Mouse (Mus musculus) MEL (cell line): ENCODE measurements around the gene Azi2. TPM values are rescaled to one million over a fixed set of nuclear protein-coding genes. Genes with fewer than 3 reads are reported as not detected.

ENCODE experiments used
- DNase-seq: peaks from one replicate; pipeline ENCODE4 v3.0.0; 2011; ENCODE audit warnings: low read depth, low spot score
- H3K27ac ChIP-seq: 2 replicates; pipeline ENCODE4 v1.5.1; 2012; ENCODE audit warnings: low read depth, mild to moderate bottlenecking, control low read depth, low read length, moderate library complexity; ENCODE audit not compliant: control insufficient read depth
- H3K27me3 ChIP-seq, 2 experiments: fragments of 150-350 bp in 1 of 2; sonication (generic) in 1 of 2; 2 replicates each; pipeline ENCODE4 v1.6.1; 2012; ENCODE audit warnings: low read length in 2 of 2, mild to moderate bottlenecking in 2 of 2, improper control_type of control experiment in 1 of 2, moderate library complexity in 1 of 2; ENCODE audit not compliant: insufficient read depth in 2 of 2, control insufficient read depth in 1 of 2
- H3K36me3 ChIP-seq, 2 experiments: 2 replicates each; pipeline ENCODE4 v1.6.1; 2012 to 2014; ENCODE audit warnings: low read length in 2 of 2, improper control_type of control experiment in 1 of 2, inconsistent platforms in 1 of 2, mild to moderate bottlenecking in 1 of 2; ENCODE audit not compliant: insufficient read depth in 2 of 2, control insufficient read depth in 1 of 2
- H3K4me1 ChIP-seq, 2 experiments: fragments of 150-350 bp in 1 of 2; sonication (generic) in 1 of 2; 2 replicates each; pipeline ENCODE4 v1.6.1; 2012; ENCODE audit warnings: low read length in 2 of 2, improper control_type of control experiment in 1 of 2, mild to moderate bottlenecking in 1 of 2; ENCODE audit not compliant: insufficient read depth in 2 of 2, control insufficient read depth in 1 of 2
- H3K4me3 ChIP-seq, 2 experiments: fragments of 150-350 bp in 1 of 2; sonication (generic) in 1 of 2; 2 replicates each; pipeline ENCODE4 v1.5.1; 2012; ENCODE audit warnings: low read depth in 2 of 2, low read length in 2 of 2, mild to moderate bottlenecking in 2 of 2, moderate library complexity in 2 of 2, control low read depth in 1 of 2, improper control_type of control experiment in 1 of 2; ENCODE audit not compliant: control insufficient read depth in 1 of 2, insufficient read depth in 1 of 2
- H3K79me2 ChIP-seq: 2 replicates; pipeline ENCODE4 v1.6.1; 2012; ENCODE audit warnings: mild to moderate bottlenecking, low read length, moderate library complexity; ENCODE audit not compliant: control insufficient read depth, poor library complexity, insufficient read depth
- H3K9ac ChIP-seq: 2 replicates; pipeline ENCODE4 v1.6.1; 2012; ENCODE audit warnings: low read depth, mild to moderate bottlenecking, control low read depth, low read length, moderate library complexity; ENCODE audit not compliant: control insufficient read depth, poor library complexity, severe bottlenecking
- H3K9me3 ChIP-seq: fragments of 150-350 bp; sonication (generic); replicated peaks from 2 replicates; pipeline ENCODE4 v1.6.1; 2012; ENCODE audit warnings: mild to moderate bottlenecking, low read length, improper control_type of control experiment, moderate library complexity; ENCODE audit not compliant: insufficient read depth
- BHLHE40 ChIP-seq: IDR thresholded peaks from 2 replicates; pipeline ENCODE4 v1.6.1; 2012; ENCODE audit warnings: low read depth, mild to moderate bottlenecking, inconsistent platforms, low read length, improper control_type of control experiment, borderline replicate concordance
- CHD1 ChIP-seq: IDR thresholded peaks from 2 replicates; pipeline ENCODE4 v1.6.1; 2012; ENCODE audit warnings: low read depth, mild to moderate bottlenecking, inconsistent platforms, low read length, improper control_type of control experiment
- CHD2 ChIP-seq: IDR thresholded peaks from 2 replicates; pipeline ENCODE4 v1.6.1; 2011; ENCODE audit warnings: low read length, improper control_type of control experiment
- CTCF ChIP-seq, 3 experiments: IDR thresholded peaks in 2 of 3; conservative IDR thresholded peaks in 1 of 3; 2 replicates each; pipeline ENCODE4 v1.5.1; 2011 to 2012; ENCODE audit warnings: low read length in 3 of 3, low read depth in 2 of 3, mild to moderate bottlenecking in 2 of 3, improper control_type of control experiment in 1 of 3, inconsistent platforms in 1 of 3, mixed read lengths in 1 of 3, moderate library complexity in 1 of 3; ENCODE audit not compliant: control insufficient read depth in 1 of 3, insufficient read depth in 1 of 3, poor library complexity in 1 of 3, severe bottlenecking in 1 of 3
- ELF1 ChIP-seq: IDR thresholded peaks from 2 replicates; pipeline ENCODE4 v1.6.1; 2014; ENCODE audit warnings: low read depth, mild to moderate bottlenecking, inconsistent platforms, low read length, improper control_type of control experiment, moderate library complexity
- EP300 ChIP-seq, 2 experiments: IDR thresholded peaks; 2 replicates each; pipeline ENCODE4 v1.6.1; 2011; ENCODE audit warnings: improper control_type of control experiment in 2 of 2, low read length in 2 of 2, low read depth in 1 of 2, mild to moderate bottlenecking in 1 of 2
- ETS1 ChIP-seq: IDR thresholded peaks from 2 replicates; pipeline ENCODE4 v1.6.1; 2012; ENCODE audit warnings: low read depth, mild to moderate bottlenecking, inconsistent platforms, low read length, improper control_type of control experiment, moderate library complexity
- GABPA ChIP-seq: IDR thresholded peaks from 2 replicates; pipeline ENCODE4 v1.6.1; 2012; ENCODE audit warnings: low read depth, mild to moderate bottlenecking, inconsistent platforms, low read length, improper control_type of control experiment, moderate library complexity
- GATA1 ChIP-seq: IDR thresholded peaks from 2 replicates; pipeline ENCODE4 v1.6.1; 2011; ENCODE audit warnings: low read depth, low read length, improper control_type of control experiment
- JUND ChIP-seq: IDR thresholded peaks from 2 replicates; pipeline ENCODE4 v1.6.1; 2011; ENCODE audit warnings: low read depth, mild to moderate bottlenecking, improper control_type of control experiment, low read length
- MAFK ChIP-seq: IDR thresholded peaks from 2 replicates; pipeline ENCODE4 v1.6.1; 2011; ENCODE audit warnings: low read depth, mild to moderate bottlenecking, low read length, improper control_type of control experiment, borderline replicate concordance
- MAX ChIP-seq: IDR thresholded peaks from 2 replicates; pipeline ENCODE4 v1.6.1; 2011; ENCODE audit warnings: low read length, improper control_type of control experiment
- MAZ ChIP-seq: IDR thresholded peaks from 2 replicates; pipeline ENCODE4 v1.6.1; 2012; ENCODE audit warnings: low read depth, mild to moderate bottlenecking, inconsistent platforms, low read length, improper control_type of control experiment
- MYB ChIP-seq: IDR thresholded peaks from 2 replicates; pipeline ENCODE4 v1.6.1; 2011; ENCODE audit warnings: mild to moderate bottlenecking, low read depth, low read length, improper control_type of control experiment
- NELFE ChIP-seq: IDR thresholded peaks from 2 replicates; pipeline ENCODE4 v1.6.1; 2011; ENCODE audit warnings: low read depth, low read length, improper control_type of control experiment
- NRF1 ChIP-seq: IDR thresholded peaks from 2 replicates; pipeline ENCODE4 v1.6.1; 2014; ENCODE audit warnings: low read depth, mild to moderate bottlenecking, inconsistent platforms, low read length, improper control_type of control experiment, moderate library complexity; ENCODE audit not compliant: poor library complexity, insufficient read depth, severe bottlenecking
- POLR2AphosphoS5 ChIP-seq: IDR thresholded peaks from 2 replicates; pipeline ENCODE4 v1.6.1; 2012; ENCODE audit warnings: low read depth, borderline replicate concordance, mild to moderate bottlenecking, inconsistent platforms, low read length, moderate library complexity, mixed read lengths
- RCOR1 ChIP-seq: IDR thresholded peaks from 2 replicates; pipeline ENCODE4 v1.6.1; 2012; ENCODE audit warnings: low read depth, mild to moderate bottlenecking, inconsistent platforms, low read length, improper control_type of control experiment
- SIN3A ChIP-seq: IDR thresholded peaks from 2 replicates; pipeline ENCODE4 v1.6.1; 2012; ENCODE audit warnings: low read length, improper control_type of control experiment, inconsistent platforms
- SMC3 ChIP-seq: IDR thresholded peaks from 2 replicates; pipeline ENCODE4 v1.6.1; 2011; ENCODE audit warnings: low read depth, low read length, improper control_type of control experiment
- TAL1 ChIP-seq: IDR thresholded peaks from 2 replicates; pipeline ENCODE4 v1.6.1; 2012; ENCODE audit warnings: mild to moderate bottlenecking, inconsistent platforms, low read length, moderate library complexity, mixed read lengths
- TBP ChIP-seq: IDR thresholded peaks from 2 replicates; pipeline ENCODE4 v1.8.0; 2011; ENCODE audit warnings: low read depth, low read length, improper control_type of control experiment
- TCF12 ChIP-seq: IDR thresholded peaks from 2 replicates; pipeline ENCODE4 v1.6.1; 2014; ENCODE audit warnings: low read depth, mild to moderate bottlenecking, inconsistent platforms, low read length, improper control_type of control experiment, moderate library complexity
- UBTF ChIP-seq: IDR thresholded peaks from 2 replicates; pipeline ENCODE4 v1.6.1; 2012; ENCODE audit warnings: low read depth, mild to moderate bottlenecking, inconsistent platforms, low read length, improper control_type of control experiment, moderate library complexity, borderline replicate concordance; ENCODE audit not compliant: insufficient read depth
- ZNF384 ChIP-seq: IDR thresholded peaks from 2 replicates; pipeline ENCODE4 v1.6.1; 2012; ENCODE audit warnings: low read depth, mild to moderate bottlenecking, inconsistent platforms, low read length, improper control_type of control experiment
- polyA plus RNA-seq, 2 experiments: library from polyadenylated mRNA; stranded (reverse) in 1 of 2; unstranded in 1 of 2; fragments of >175 nt in 1 of 2; fragments of >200 nt in 1 of 2; gene quantifications; 2 replicates each; pipeline versions ENCODE4 v1.2.1 to v1.2.4; 2012; ENCODE audit warnings: low replicate concordance in 2 of 2, low read depth in 1 of 2; ENCODE audit not compliant: insufficient read length in 2 of 2, insufficient read depth in 1 of 2, missing spikeins in 1 of 2
- total RNA-seq: library from RNA; depleted of rRNA; stranded (reverse); fragments of 300-350 nt; gene quantifications from 2 replicates; pipeline ENCODE4 v1.2.3, GENCODE M21; 2012

Gene Azi2
- total and polyA plus RNA-seq, 3 experiments = 51.8 to 546 (median 60.7) TPM

GRCm38 (mm10) chr9:118040218-118041021 is at the start of gene Azi2 (continued):
- TF ChIP-seq POLR2AphosphoS5 = no peak
- TF ChIP-seq JUND = no peak
- no peak for TF ChIP-seq CHD2
- TF ChIP-seq ZNF384 = no peak
- no peak for TF ChIP-seq GATA1
- TF ChIP-seq, all 39 proteins: peak for 21

GRCm38 (mm10) chr9:117996631-117997030 is 43.7 kb upstream of the Azi2 start:
- Histone ChIP-seq H3K4me1 (peaks cover 7 to 27% of the 10 kb centered on the region in 2 experiments; a peak in 3 of 4 replicates), H3K4me3 (no peak overlapping the region), H3K27me3 (no peaks in the 10 kb centered on the region), H3K36me3 (peaks cover 0 to 33% of the 10 kb centered on the region in 2 experiments; a peak in 2 of 4 replicates), H3K27ac (peak overlapping the region; percentile 34), H3K9ac (no peak overlapping the region), H3K79me2 (no peaks in the 10 kb centered on the region), H3K9me3 (no peaks in the 10 kb centered on the region)
- TF ChIP-seq SIN3A (peak; percentile 27; the same call in 1 of the 2 replicates), CHD1 (no peak), JUND (no peak), GATA1 (peak; percentile 93), ETS1 (peak; percentile 71), EP300 (IDR thresholded peaks at IDR 0.05; ENCODE audit: low read depth in 1 of 2, low read length in 2 of 2) (peak; percentile 92 to 93), MYB (peak; percentile 71), CTCF (IDR thresholded peaks at IDR 0.05 in 2 of 3, conservative IDR thresholded peaks at IDR 0.05 in 1 of 3; ENCODE audit: control insufficient read depth in 1 of 3, insufficient read depth in 1 of 3, low read depth in 2 of 3, low read length in 3 of 3, poor library complexity in 1 of 3, severe bottlenecking in 1 of 3) (no peak), MAFK (0 out of 2 replicates have a peak, but pooled peaks have one; percentile 33), RCOR1 (peak; percentile 83), TBP (peak; percentile 48; the same call in 1 of the 2 replicates), TAL1 (peak; percentile 89), TCF12 (peak; percentile 94)
- DNase-seq = peak; percentile 88

- Histone ChIP-seq H3K9me3 (no peaks in the 10 kb centered on the region), H3K4me1 (peaks cover 23 to 29% of the 10 kb centered on the region in 2 experiments), H3K9ac (peak overlapping the region; percentile 23), H3K27ac (peak overlapping the region; percentile 87), H3K79me2 (no peaks in the 10 kb centered on the region), H3K4me3 (peak overlapping the region in 1 of 2 experiments; percentile 15; a peak in 1 of 4 replicates), H3K27me3 (no peaks in the 10 kb centered on the region), H3K36me3 (peaks cover 0 to 35% of the 10 kb centered on the region in 2 experiments; a peak in 2 of 4 replicates)
- DNase-seq = peak; percentile 84
- 0 out of 2 replicates have a peak, but pooled peaks have one; percentile 38 for TF ChIP-seq MAZ
- TF ChIP-seq CHD2 = no peak; the same call in 1 of the 2 replicates
- TF ChIP-seq MAFK = no peak
- TF ChIP-seq UBTF = no peak
- TF ChIP-seq NRF1 = no peak
- TF ChIP-seq CTCF (IDR thresholded peaks at IDR 0.05 in 2 of 3, conservative IDR thresholded peaks at IDR 0.05 in 1 of 3; ENCODE audit: control insufficient read depth in 1 of 3, insufficient read depth in 1 of 3, low read depth in 2 of 3, low read length in 3 of 3, poor library complexity in 1 of 3, severe bottlenecking in 1 of 3) = no peak; a peak in 1 of 6 replicates
- TF ChIP-seq RCOR1 = peak; percentile 89
- TF ChIP-seq NELFE = 0 out of 2 replicates have a peak, but pooled peaks have one; percentile 18
- no peak for TF ChIP-seq ZNF384
- TF ChIP-seq TCF12 = peak; percentile 93
- TF ChIP-seq ELF1 = peak; percentile 46; the same call in 1 of the 2 replicates
- TF ChIP-seq MYB = peak; percentile 37; the same call in 1 of the 2 replicates
- peak; percentile 88 for TF ChIP-seq GATA1
- TF ChIP-seq EP300 (IDR thresholded peaks at IDR 0.05; ENCODE audit: low read depth in 1 of 2, low read length in 2 of 2) = peak; percentile 93 to 94
- peak; percentile 45; the same call in 1 of the 2 replicates for TF ChIP-seq BHLHE40
- TF ChIP-seq SMC3 = peak; percentile 12; the same call in 1 of the 2 replicates
- TF ChIP-seq GABPA = no peak
- no peak for TF ChIP-seq MAX
Measured at GRCm38 (mm10) chr9:118001488-118001887, 38.8 kb upstream of the Azi2 start.
